Mouse (Mus musculus) cortical plate, adult 2 months (tissue): ENCODE measurements around the gene Tns1.

Source experiments
- CTCF ChIP-seq: fragments of 200-500 bp; IDR thresholded peaks from 2 replicates; pipeline ENCODE4 v1.5.1; 2011; ENCODE audit warnings: mild to moderate bottlenecking, control low read depth, low read length; ENCODE audit not compliant: insufficient read depth; ENCODE audit errors: extremely low read depth
- POLR2A ChIP-seq: fragments of 200-500 bp; IDR thresholded peaks from 2 replicates; pipeline ENCODE4 v1.6.1; 2011; ENCODE audit warnings: mild to moderate bottlenecking, low read length, control low read depth; ENCODE audit not compliant: insufficient read depth; ENCODE audit errors: extremely low read depth

DNA sequence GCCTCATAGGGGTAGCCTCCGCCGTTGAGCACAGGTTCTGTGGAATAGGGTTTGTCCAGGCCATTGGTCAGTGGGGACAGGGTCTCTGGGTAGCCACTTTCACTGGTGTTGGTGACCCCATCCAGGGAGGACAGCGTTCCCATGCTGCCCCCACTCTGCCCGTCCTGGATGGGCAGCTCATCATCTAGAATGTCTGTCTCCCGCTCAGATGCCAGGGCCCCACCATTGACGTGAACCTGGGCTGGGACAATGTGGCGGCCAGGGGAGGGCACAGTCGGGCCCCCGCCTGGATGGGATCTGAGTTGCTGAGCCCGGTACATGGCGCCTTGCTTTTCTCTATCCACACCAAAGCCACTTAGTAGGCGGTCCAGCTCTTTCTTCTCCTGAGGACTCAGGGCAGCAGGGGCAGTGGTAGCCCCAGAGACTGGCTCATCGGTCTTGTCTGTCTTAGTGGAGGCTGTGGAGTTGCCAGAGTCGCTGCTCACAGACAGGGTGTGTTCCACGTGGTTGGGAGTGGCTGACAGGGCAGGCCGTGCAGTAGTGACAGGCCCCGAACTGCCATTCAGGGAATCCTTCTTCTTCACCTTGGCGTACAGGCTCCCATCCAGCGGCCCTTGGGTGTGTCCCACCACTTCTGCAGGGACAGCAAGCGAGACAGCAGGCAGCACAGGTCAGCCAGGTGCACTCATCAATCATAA, 170.8 kb downstream of the Tns1 start:
- TF ChIP-seq CTCF = no peak
- TF ChIP-seq POLR2A = no peak
